Mouse (Mus musculus): ENCODE measurements around the gene Krt8. TPM values are rescaled to one million over a fixed set of nuclear protein-coding genes. Genes with fewer than 3 reads are reported as not detected.
A peak's percentile ranks its signal among the peaks of the same experiment; 100 is the strongest.

The Krt8 gene
- total and polyA plus RNA-seq, 3 experiments = 0.69 to 0.93 TPM; not detected in 1

GRCm38 (mm10) chr15:102022481-102022880 is 18.2 kb upstream of the Krt8 start:
- Histone ChIP-seq H3K4me3 (ENCODE audit: control insufficient read depth in 1 of 2, insufficient read depth in 1 of 2, low read depth in 2 of 2, low read length in 2 of 2) (no peak overlapping the region), H3K36me3 (ENCODE audit: control insufficient read depth in 1 of 2, insufficient read depth in 2 of 2, low read length in 2 of 2) (peaks cover 0 to 7% of the 10 kb centered on the region in 2 experiments; a peak in 2 of 4 replicates), H3K9me3 (replicated peaks; ENCODE audit: insufficient read depth, low read length) (no peaks in the 10 kb centered on the region), H3K27ac (ENCODE audit: control insufficient read depth, low read depth, low read length) (no peak overlapping the region), H3K27me3 (ENCODE audit: control insufficient read depth in 1 of 2, insufficient read depth in 2 of 2, low read length in 2 of 2) (peaks cover 2 to 3% of the 10 kb centered on the region in 2 experiments; a peak in 2 of 4 replicates), H3K79me2 (ENCODE audit: control insufficient read depth, insufficient read depth, low read length, poor library complexity) (no peaks in the 10 kb centered on the region), H3K9ac (ENCODE audit: control insufficient read depth, low read depth, low read length, poor library complexity, severe bottlenecking) (no peak overlapping the region), H3K4me1 (ENCODE audit: control insufficient read depth in 1 of 2, insufficient read depth in 2 of 2, low read length in 2 of 2) (peaks cover 0 to 8% of the 10 kb centered on the region in 2 experiments; a peak in 3 of 4 replicates)
- TF ChIP-seq HCFC1 (IDR thresholded peaks at IDR 0.05; ENCODE audit: low read depth, low read length) (no peak), NRF1 (IDR thresholded peaks at IDR 0.05; ENCODE audit: insufficient read depth, low read depth, low read length, poor library complexity, severe bottlenecking) (no peak)
- DNase-seq (ENCODE audit: low read depth, low spot score) = peak; percentile 18

DNA sequence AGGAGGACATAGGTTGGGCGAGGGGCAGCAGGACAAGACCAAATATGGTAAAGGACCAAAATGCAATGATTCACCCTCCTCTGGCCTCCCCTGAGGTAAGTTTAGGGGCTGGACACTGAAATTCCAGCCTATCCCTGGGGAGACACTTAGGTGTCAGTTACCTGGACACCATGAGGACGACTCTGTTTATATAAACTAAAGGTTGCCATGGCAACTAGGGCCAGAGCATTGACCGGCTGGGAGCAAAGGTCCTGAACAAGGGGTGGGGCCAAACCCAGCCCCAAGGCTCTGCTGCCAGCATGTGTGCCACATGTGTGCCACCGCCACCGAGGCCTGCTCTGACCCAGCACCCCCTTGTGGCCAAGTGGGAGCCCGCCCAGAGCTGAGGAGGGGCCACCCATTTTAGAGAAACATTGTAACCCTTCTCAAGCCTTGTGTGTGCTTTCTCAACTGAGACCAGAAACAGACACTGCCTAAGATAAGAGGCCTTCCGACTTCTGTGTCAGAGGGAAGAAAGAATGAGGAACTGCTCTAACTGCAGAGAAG is 13.7 kb upstream of the Krt8 start:
- DNase-seq (ENCODE audit: low read depth, low spot score) = peak; percentile 94
- TF ChIP-seq NRF1 (IDR thresholded peaks at IDR 0.05; ENCODE audit: insufficient read depth, low read depth, low read length, poor library complexity, severe bottlenecking) = no peak
- TF ChIP-seq CHD1 (IDR thresholded peaks at IDR 0.05; ENCODE audit: low read depth, low read length) = no peak
- TF ChIP-seq ZMIZ1 (IDR thresholded peaks at IDR 0.05; ENCODE audit: low read depth, low read length) = no peak
- peak; percentile 96 for TF ChIP-seq MYC (IDR thresholded peaks at IDR 0.05; ENCODE audit: low read depth, low read length)
- TF ChIP-seq NELFE (IDR thresholded peaks at IDR 0.05; ENCODE audit: low read depth, low read length) = 0 out of 2 replicates have a peak, but pooled peaks have one; percentile 45
- TF ChIP-seq KAT2A (conservative IDR thresholded peaks at IDR 0.05; ENCODE audit: low read depth, low read length) = 0 out of 2 replicates have a peak, but pooled peaks have one; percentile 28
- TF ChIP-seq MAX (IDR thresholded peaks at IDR 0.05; ENCODE audit: low read length) = peak; percentile 84
- peak; percentile 80 for TF ChIP-seq ETS1 (IDR thresholded peaks at IDR 0.05; ENCODE audit: low read depth, low read length)
- peak; percentile 79 for TF ChIP-seq TAL1 (IDR thresholded peaks at IDR 0.05; ENCODE audit: low read length)
- TF ChIP-seq TBP (IDR thresholded peaks at IDR 0.05; ENCODE audit: low read depth, low read length) = peak; percentile 72
- TF ChIP-seq POLR2AphosphoS5 (IDR thresholded peaks at IDR 0.05; ENCODE audit: borderline replicate concordance, low read depth, low read length) = no peak
- 0 out of 2 replicates have a peak, but pooled peaks have one; percentile 27 for TF ChIP-seq ZC3H11A (IDR thresholded peaks at IDR 0.05; ENCODE audit: low read depth, low read length)
- no peak for TF ChIP-seq MAFK (IDR thresholded peaks at IDR 0.05; ENCODE audit: borderline replicate concordance, low read depth, low read length)
- TF ChIP-seq MXI1 (IDR thresholded peaks at IDR 0.05; ENCODE audit: low read depth, low read length) = peak; percentile 93
- peak; percentile 27 for TF ChIP-seq RAD21 (IDR thresholded peaks at IDR 0.05; ENCODE audit: low read depth, low read length)
- TF ChIP-seq ZKSCAN1 (IDR thresholded peaks at IDR 0.05; ENCODE audit: low read depth, low read length) = no peak
- peak; percentile 92 for TF ChIP-seq SIN3A (IDR thresholded peaks at IDR 0.05; ENCODE audit: low read length)
- TF ChIP-seq SMC3 (IDR thresholded peaks at IDR 0.05; ENCODE audit: low read depth, low read length) = peak; percentile 73
- TF ChIP-seq USF1 (IDR thresholded peaks at IDR 0.05; ENCODE audit: low read depth, low read length) = 0 out of 2 replicates have a peak, but pooled peaks have one; percentile 34
- TF ChIP-seq GABPA (IDR thresholded peaks at IDR 0.05; ENCODE audit: low read depth, low read length) = no peak
- no peak for TF ChIP-seq MEF2A (IDR thresholded peaks at IDR 0.05; ENCODE audit: extremely low read depth, insufficient replicate concordance, low read depth, low read length, poor library complexity, severe bottlenecking)
- peak; percentile 83 for TF ChIP-seq RCOR1 (IDR thresholded peaks at IDR 0.05; ENCODE audit: low read depth, low read length)
- 0 out of 2 replicates have a peak, but pooled peaks have one; percentile 42 for TF ChIP-seq ZNF384 (IDR thresholded peaks at IDR 0.05; ENCODE audit: low read depth, low read length)
- TF ChIP-seq UBTF (IDR thresholded peaks at IDR 0.05; ENCODE audit: borderline replicate concordance, insufficient read depth, low read depth, low read length) = no peak
- TF ChIP-seq MYB (IDR thresholded peaks at IDR 0.05; ENCODE audit: low read depth, low read length) = peak; percentile 48; the same call in 1 of the 2 replicates
- TF ChIP-seq CHD2 (IDR thresholded peaks at IDR 0.05; ENCODE audit: low read length) = peak; percentile 33; the same call in 1 of the 2 replicates
- TF ChIP-seq POLR2A (IDR thresholded peaks at IDR 0.05; ENCODE audit: control insufficient read depth in 1 of 2, insufficient read depth in 1 of 2, low read depth in 1 of 2, low read length in 2 of 2, poor library complexity in 1 of 2) = peak in 1 of 2 experiments; percentile 31; a peak in 2 of 4 replicates
- TF ChIP-seq CTCF (IDR thresholded peaks at IDR 0.05 in 2 of 3, conservative IDR thresholded peaks at IDR 0.05 in 1 of 3; ENCODE audit: control insufficient read depth in 1 of 3, insufficient read depth in 1 of 3, low read depth in 2 of 3, low read length in 3 of 3, poor library complexity in 1 of 3, severe bottlenecking in 1 of 3) = peak; percentile 75 to 90 (median 88)
- TF ChIP-seq POLR2AphosphoS2 (IDR thresholded peaks at IDR 0.05; ENCODE audit: low read length) = no peak

More for the DNA sequence above, 13.7 kb upstream of the Krt8 start:
- no peaks in the 10 kb centered on the region for H3K27me3 ChIP-seq (ENCODE audit: control insufficient read depth in 1 of 2, insufficient read depth in 2 of 2, low read length in 2 of 2)
- H3K9ac ChIP-seq (ENCODE audit: control insufficient read depth, low read depth, low read length, poor library complexity, severe bottlenecking) = peak overlapping the region; percentile 6
- peak overlapping the region; percentile 52 for H3K27ac ChIP-seq (ENCODE audit: control insufficient read depth, low read depth, low read length)
- H3K36me3 ChIP-seq (ENCODE audit: control insufficient read depth in 1 of 2, insufficient read depth in 2 of 2, low read length in 2 of 2) = peaks cover 0 to 27% of the 10 kb centered on the region in 2 experiments; a peak in 2 of 4 replicates
- no peak overlapping the region for H3K4me3 ChIP-seq (ENCODE audit: control insufficient read depth in 1 of 2, insufficient read depth in 1 of 2, low read depth in 2 of 2, low read length in 2 of 2)
- H3K4me1 ChIP-seq (ENCODE audit: control insufficient read depth in 1 of 2, insufficient read depth in 2 of 2, low read length in 2 of 2) = peaks cover 4 to 42% of the 10 kb centered on the region in 2 experiments
- no peaks in the 10 kb centered on the region for H3K79me2 ChIP-seq (ENCODE audit: control insufficient read depth, insufficient read depth, low read length, poor library complexity)
- H3K9me3 ChIP-seq (replicated peaks; ENCODE audit: insufficient read depth, low read length) = no peaks in the 10 kb centered on the region

All from MEL (cell line).